Mouse (Mus musculus) regulatory T cell (primary cell): ENCODE results near the gene Vipr1.

Experiments
- in situ Hi-C: fragments of 300-600 bp; cut with MboI, MseI; formaldehyde crosslinking; loops from one replicate; pipeline ENCODE4 v1.15.1; 2025; ENCODE audit warnings: high pct_unique_total_duplicates

The Vipr1 gene

DNA sequence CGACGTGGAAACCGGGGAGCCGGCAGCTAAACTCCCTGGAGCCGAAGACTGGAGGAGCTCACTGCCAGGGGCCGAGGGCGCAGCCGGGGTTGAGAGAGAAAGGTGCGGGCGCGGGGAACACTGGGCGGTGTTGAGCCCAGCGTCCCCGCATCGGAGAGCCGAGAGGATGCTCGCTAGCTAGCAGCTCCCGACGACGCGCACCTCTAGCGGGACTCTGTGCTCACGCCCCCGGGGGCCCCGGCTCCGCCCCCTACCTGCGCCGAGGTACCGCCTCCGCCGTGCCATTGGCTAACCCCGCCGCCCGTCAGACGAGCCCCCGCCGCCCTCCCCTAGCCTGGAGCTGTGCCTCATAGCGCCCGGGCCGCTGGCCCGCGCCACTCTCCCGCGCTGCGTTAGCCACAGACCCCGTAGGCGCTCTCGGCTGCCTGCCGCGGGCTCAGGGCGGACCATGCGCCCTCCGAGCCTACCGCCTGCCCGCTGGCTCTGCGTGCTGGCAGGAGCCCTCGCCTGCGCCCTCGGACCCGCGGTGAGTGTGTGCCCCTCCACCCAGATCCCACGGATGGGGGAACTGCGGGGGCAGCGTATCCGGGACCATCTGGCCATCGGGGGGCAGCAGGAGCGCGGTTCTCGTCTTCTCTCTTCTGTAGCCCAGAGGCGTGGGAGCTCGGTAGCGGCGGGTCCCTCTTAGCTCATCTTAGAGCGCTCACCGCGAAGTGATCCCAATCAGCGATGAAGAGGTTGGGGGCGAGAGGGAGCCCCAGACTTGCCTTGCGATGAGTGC lies at the start of gene Vipr1:
TSS of gene Vipr1 (plus strand) at position 316 of the 781 bp plus-strand sequence.
- in situ Hi-C loops = no loop called here

DNA sequence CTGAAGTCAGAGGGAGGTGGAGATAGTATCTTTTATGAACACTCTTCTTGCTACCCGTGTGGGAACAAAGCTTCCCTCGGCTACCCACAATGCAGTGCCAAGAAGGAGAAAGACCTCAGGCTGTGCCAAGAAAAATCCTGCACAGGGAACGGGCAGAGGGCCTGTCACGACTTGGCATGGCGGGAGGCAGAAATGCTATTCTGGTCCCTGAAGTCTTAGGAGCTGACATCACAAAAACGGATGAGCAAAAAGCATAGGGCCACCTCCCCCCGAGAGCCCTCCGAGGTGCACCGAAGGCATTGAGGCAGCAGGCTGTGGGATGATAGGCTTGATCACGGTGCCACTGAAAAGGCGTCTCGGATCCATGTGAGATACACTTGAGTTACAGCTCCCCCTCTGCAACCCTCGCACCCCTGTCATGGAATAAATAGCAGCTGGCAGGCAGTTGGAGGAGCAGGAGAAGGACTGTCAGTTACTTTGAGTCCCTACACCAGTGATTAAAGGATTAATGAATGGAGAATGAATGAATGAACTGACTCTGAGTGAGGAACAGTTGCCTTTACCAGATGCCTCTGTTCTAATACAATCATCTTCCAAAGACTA lies 49.5 kb upstream of the Vipr1 start:
- in situ Hi-C loops = loop anchor here (10.0 kb wide), 1 partner anchor 208 kb away; no protein-coding TSS in a partner anchor

DNA sequence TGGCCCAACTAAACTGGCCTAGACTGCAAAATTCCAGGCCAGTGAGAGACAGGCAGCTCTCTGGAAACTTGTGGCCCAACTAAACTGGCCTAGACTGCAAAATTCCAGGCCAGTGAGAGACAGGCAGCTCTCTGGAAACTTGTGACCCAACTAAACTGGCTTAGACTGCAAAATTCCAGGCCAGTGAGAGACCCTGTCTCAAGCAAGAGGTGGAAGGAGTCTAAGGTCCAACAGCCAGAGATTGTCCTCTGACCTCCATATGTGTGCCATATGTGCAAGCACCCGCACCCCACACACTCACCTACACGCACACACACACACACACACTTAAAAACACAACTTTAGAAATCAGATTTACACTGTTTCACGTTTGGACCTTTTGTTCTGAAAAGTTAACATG lies 48.7 kb upstream of the Vipr1 start:
- in situ Hi-C loops = loop anchor here (10.0 kb wide), 1 partner anchor 209 kb away; no protein-coding TSS in a partner anchor

DNA sequence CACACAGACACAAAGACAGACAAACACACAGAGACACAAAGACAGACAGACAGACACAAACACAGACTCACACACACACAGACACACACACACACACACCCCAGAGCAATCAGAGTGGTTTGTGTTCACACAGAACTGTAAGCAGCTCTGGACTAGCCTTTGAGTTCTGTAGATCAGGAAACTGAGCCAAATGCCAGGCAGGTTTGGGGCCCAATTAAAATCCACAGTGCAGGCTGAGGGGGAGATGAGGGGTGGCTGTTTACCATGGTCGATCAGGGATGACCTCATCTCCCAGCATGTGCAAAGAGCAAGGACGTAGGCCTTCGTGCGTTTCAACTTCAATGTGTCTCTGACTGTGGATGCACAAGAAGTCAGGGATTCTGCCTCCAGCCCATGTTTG lies 47.7 kb upstream of the Vipr1 start:
- in situ Hi-C loops = loop anchor here (5.0 to 10.0 kb wide), 2 partner anchors 210 to 342 kb away; no protein-coding TSS in a partner anchor

DNA sequence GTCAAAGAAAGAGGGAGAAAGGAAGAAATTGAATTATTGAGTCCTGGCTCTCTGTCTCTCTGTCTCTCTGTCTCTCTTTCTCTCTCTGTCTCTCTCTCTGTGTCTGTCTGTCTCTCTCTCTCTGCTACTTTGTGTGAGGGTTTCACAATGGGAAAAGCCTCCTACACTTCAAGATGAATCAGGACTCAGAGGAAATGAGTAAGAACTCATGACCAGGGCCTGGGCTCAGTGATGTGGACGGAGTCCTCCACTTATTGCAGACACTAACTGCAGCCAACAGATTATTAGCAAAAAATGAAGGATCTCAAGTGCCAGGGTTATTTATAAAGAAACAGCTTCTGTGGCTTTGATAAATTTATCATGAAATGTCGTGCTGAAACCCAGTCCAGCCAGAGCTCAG lies 44.4 kb upstream of the Vipr1 start:
- in situ Hi-C loops = loop anchor here (5.0 to 10.0 kb wide), 2 partner anchors 213 to 346 kb away; no protein-coding TSS in a partner anchor

DNA sequence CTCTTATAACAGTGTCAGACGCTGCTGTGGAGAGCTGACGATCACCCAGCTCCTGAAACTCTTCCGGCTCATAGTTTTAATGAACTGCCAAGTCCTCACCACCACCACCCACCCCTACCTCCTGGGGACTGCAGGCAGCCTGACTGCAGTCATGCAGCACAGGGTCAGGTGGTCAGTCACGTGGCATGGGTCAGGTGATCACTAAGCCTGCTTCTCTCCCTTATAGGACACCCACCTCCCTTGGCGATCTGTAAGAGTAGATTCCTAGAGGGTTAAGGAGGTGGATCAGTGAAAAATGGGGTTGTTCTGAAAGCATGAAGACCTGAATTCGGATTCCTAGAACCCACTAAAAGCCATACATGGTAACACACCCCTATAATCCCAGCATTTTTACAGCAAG lies 43.0 kb upstream of the Vipr1 start:
- in situ Hi-C loops = loop anchor here (5.0 to 10.0 kb wide), 2 partner anchors 215 to 347 kb away; no protein-coding TSS in a partner anchor

DNA sequence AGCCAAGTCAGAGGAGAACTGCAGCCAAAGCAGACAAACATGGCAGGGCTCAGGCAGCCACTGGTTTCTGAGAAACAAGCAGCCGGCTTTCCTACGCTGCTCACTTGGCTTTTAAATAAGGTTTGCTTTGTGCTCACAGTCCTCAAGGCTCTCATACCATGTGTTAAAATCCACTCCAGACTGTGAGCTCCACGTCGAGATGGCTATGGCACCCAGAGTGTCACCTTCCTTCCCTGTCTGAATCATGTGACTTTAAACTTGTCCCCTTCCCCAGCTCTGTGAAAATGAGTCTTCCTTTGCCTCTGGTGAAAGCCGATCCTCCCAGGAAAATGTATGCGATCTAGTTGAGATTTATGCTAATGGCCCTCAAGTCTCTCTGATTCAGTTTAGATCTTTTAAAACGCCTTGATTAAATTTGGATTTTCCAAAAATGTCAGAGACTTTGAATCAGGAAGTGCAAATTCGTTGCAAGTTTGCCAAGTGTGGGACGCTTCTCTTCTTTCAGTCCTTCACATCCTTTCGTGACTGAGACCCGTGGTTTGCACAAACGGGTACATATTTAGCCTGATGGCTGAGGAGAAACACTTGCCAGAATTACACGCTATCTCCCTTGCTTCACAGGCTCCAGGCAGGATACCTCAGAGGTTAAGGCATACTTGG lies 42.2 kb upstream of the Vipr1 start:
- in situ Hi-C loops = no loop called here

DNA sequence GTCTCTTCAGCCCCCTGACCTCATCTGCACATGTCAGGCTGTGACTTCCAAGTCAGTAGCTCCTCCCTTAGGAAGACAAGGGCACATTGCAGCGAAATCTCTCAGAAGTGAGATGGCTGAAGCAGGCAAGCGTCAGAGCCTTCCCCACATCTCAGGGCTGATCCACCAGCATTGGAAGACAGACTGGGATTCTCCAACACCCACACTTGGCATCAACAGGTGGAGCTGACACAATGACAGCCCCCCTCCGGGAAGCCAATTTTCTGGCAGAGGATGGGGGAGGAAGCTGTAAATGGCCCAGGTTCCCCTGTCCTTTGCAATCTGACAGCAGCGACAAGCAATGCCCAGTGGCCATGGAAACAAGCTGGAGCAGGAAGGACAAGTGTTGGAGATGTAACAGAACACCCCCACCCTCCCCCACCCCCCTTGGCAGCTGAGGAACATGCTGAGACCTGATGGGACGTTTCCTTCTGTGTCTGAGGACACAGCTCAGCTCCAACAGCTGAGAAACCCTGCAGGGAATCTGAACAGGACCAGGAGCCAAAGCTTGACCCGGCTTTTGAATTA lies 41.6 kb upstream of the Vipr1 start:
- in situ Hi-C loops = no loop called here

DNA sequence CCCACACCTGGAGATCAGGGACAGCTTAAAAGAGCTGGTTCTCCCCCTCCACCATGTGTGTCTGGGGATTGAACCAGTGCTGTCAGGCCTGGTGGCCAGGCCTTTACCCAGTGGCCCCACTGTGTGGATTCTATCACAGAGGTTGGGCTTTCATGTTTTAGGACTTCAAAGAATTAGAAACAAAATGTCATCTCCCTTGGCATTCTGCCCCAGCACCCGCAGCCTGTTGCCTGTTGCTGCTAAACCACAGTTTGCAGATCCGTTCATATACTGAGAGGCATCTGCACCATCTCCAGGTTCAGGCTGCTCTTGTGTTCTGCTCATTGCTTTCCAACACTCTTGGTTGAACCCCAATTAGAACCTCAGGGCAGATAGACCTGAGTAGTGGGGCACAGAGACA lies 40.1 kb upstream of the Vipr1 start:
- in situ Hi-C loops = no loop called here

DNA sequence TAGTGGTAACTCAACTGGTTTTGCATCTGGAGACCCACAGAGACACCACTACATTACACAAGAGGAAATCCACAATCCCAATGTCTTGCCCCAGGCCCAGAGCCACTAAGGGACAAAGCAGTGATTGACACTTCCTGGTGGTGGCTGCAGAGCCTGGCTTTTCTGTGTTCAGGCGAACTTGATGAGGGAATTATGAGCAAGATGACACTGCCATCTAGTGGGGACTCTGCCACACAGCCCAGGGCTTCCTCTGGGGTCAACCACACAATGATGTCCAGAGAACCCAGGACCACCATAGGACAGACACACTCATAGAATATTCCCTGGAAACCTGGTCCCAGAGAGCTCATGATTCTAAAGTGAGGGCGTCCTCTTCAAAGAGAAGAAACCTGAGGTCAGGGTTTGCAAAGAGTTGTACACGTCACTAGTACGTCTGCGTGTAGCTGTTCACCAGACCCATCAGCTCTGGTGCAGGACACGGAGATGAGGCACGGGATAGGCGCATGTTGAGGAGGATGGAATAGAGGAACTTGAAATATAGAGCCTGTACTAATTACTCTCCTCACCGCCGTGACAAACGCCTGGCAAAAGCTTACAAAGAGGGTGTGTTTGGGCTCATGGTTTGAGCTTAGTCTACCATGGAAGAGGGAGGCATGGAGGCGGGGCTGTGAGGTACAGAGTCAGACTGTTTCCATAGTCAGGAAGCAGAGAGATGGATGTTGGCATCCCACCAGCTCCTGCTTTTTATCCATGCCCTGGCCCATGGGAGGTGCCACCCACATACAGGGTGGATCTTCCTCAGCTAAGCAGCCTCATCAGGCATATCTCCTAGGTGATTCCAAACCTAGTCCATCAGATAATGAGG lies 36.9 kb upstream of the Vipr1 start:
- in situ Hi-C loops = no loop called here

DNA sequence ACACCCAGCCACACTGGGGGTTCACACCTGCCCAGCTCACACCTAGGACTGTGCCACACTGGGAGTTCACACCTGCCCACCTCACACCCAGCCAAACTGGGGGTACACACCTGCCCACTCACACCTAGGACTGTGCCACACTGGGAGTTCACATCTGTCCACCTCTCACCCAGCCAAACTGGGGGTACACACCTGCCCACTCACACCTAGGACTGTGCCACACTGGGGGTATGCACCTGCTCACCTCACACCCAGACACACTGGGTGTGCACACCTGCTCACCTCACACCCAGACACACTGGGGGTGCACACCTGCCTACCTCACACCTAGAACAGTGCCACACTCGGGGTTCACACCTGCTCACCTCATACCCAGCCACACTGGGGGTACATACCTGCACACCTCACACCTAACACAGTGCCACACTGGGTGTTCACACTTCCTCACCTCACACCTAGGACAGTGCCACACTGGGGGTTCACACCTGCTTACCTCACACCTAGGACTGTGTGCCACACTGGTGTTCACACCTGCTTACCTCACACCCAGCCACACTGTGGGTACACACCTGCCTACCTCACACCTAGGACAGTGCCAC lies 35.9 kb upstream of the Vipr1 start:
- in situ Hi-C loops = no loop called here

DNA sequence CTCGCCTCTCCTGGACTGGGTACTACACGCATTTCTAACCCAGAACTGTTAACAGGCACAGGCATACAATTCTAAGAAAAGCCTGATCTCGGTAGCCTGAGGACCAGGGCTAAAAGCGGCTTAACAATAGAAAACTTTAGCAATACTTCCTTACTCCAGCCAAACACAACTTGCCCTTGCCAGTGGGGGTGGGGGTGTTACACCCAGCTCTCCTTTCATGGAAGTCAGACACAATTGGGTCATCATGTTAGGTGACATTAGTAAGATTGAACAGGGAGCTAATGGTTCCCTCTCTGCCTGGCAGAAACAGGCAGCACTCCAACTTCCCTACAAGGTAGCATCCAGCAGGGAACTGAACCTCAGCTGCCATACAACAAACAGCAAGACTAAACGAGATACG lies 33.1 kb upstream of the Vipr1 start:
- in situ Hi-C loops = no loop called here

DNA sequence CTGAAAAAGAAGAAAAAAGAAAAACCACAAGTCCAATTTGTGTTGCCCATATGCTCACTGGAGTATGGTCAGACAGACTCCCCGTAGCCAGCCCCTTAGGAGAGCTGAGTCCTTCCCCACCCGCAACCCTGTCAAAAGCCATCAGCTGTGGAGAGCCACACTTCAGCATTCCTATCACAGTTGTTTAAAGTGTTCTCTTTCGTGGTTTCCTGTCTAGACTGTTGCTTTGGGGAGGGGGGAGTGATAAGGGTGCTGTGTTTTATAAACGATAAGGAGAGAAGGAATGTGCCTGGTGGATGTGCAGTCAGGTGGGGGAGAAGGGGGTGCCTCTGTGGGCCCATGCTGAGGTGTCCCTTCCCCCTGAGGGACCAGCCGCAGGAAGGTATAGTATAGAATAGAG lies 29.3 kb upstream of the Vipr1 start:
- in situ Hi-C loops = loop anchor here (5.0 kb wide), 1 partner anchor 126 kb away; no protein-coding TSS in a partner anchor

DNA sequence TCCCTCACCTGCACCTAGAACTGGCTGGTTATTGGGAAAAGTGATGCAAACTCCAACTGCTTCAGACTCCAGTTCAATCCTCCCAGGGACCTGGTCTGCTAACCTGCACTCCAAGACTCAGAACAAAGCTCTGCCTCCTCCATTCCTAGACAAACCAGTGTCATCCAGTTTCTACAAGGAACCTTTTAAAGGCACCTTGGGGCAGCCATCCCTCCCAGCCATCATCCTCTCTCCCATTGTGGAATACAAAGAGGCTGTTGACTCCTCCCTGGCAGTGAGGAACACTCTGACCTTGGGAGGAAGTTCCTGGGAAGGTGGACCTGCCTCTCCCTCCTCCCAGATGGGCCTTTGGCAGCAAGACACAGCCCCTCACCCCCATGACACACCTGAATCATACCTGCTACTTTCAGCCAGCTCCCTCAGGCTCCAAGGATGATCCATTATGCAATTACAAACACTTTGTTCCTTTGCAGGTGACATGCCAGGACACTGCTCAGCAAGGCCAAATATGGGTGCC lies 28.2 kb upstream of the Vipr1 start:
- in situ Hi-C loops = loop anchor here (5.0 kb wide), 1 partner anchor 127 kb away; no protein-coding TSS in a partner anchor

DNA sequence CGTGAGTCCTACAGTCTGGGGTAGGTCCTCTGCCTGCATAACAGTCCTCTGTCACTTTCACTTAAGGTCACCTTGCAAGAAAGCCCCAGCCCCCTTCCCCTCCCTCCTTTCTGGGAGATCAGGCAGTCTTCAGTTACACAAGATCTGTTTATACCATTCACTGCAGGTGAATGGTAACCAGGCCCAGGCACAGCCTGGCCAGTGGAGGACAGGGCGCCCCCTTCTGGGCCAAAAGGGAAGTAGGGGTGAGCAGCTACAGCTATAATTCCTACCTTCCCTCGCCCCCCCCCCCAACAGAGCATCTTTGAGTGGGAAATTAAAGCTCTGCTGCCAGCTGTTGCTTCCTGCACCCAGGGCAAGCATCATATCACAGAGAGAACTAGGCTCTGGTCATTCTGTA lies 26.0 kb upstream of the Vipr1 start:
- in situ Hi-C loops = no loop called here

DNA sequence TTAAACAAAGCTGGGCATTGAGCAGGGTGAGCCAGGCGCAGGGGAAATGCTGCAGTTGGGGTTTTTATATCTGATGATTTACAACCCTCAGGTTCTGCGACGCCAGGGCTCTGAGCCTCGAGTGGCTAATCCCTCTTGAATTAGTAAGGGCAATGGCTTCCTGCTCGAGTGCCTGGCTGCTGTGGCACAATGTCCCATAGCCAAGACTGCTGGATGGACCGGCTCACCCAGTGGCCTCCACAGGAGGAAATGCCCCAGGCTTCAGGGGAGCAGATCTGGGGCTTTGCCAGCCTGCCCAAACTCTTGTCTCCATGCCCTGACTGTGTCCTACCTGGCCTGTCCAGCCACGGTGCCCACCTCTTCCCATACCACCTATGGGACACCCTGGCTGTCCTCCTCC lies 23.1 kb upstream of the Vipr1 start:
- in situ Hi-C loops = no loop called here

DNA sequence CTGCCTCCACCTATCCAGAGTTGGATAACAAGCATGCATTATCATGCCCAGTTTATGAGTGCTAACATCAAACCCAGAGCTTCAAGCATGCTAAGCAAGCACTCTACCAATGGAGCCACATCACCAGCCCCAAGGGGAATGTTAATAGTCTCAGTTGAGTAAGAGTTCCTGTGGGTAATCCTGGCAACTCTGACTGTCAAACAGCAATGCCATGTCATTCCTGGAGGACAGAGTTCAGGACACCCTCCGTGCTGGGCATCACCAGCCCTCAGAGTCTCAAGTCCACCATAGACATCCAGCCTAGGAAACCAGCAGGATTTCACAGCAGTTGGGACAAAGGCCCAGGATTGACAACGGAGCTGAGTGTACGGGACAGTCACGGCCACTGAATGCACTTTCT lies 19.3 kb upstream of the Vipr1 start:
- in situ Hi-C loops = no loop called here

DNA sequence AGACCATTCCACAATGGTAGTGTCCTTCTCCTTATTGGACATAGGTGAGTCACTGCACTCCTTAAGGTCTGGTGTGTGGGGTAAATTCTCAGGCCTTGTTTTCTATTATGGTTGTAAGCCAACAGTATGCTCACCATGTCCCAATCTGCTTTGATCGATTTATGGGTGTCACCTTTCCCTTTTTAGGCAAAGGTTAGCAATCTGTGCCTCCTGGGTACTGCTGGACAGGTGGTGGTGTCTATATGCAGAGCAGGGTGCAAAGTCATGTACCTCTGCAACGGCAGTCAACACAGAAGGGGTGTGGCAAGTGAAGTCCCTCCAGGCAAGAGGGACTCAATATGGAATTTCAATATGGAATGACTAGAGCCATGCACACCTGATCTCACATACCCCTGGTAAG lies 17.6 kb upstream of the Vipr1 start:
- in situ Hi-C loops = no loop called here

DNA sequence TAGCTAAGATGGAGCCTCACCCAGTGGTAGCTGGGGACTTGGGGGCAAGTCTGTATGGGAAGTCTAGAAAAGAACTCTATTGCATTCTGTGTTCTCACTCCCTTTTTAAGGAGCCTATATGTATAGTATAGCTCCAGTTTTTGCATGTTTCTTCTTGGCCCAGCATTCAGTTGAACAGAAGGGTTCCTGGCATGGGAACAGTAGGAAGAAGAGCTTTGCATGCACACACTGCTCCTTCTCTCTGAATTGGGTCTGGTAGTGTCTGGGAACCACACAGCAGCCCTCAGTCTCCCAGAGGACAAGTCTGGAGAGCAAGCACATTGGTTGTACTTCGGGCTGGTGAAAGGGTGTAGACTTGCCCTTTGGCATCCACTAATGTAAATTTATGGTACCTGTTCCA lies 11.9 kb upstream of the Vipr1 start:
- in situ Hi-C loops = no loop called here

DNA sequence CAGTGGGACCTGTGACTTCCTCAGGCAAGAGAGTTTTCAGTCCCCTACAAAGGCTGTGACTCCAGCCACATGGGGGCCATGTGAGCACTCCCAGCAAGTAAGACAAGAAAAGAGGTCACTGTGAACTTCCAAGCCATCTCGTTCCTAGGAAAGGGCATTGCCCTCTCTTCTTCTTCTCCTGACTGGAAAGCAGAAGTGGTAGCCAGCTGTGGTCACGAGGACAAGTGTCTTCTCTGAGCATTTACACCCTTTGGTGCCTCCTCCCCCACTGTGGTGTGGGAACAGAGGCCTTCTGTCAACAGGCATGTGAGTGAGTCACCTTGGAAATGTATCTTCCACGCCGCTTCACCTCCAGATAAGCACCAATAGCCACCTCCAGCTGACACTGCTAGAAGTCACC lies 10.6 kb upstream of the Vipr1 start:
- in situ Hi-C loops = no loop called here

DNA sequence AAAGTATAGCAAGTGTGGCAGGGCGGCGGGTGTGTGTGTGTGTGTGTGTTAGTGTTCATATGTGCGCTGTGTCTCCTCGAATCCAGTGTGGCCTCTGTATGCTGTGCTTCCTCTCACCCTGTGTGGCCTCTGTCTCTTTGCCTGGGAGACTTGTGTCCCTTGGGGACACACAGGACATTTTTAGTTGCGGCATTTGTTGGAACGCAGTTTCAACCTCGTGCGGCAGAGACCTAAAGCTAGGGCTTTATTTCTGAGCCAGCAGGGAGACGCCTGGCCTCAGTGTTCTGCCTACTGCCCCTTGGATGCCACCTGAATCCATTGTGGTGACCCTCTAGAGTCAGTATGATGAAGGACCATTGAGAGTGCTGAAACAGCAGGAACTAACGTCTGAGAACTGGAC lies 9.6 kb upstream of the Vipr1 start:
- in situ Hi-C loops = no loop called here
